Mouse (Mus musculus): ENCODE results near the gene Ifna2. TPM values are rescaled to one million over a fixed set of nuclear protein-coding genes. Genes with fewer than 3 reads are reported as not detected.

The Ifna2 gene
- polyA plus RNA-seq, 1 experiment from 2014 or later, result not detected

GRCm38 (mm10) chr4:88681353-88681752 lies 2.4 kb downstream of the Ifna2 start:
- Histone ChIP-seq H3K27ac (ENCODE audit: low read length) (no peak overlapping the region), H3K4me3 (ENCODE audit: low read length) (no peak overlapping the region), H3K4me2 (ENCODE audit: low read depth, low read length) (no peak overlapping the region), H3K9me3 (ENCODE audit: control insufficient read depth, low read length) (no peaks in the 10 kb centered on the region), H3K9ac (ENCODE audit: low read length) (no peak overlapping the region), H3K27me3 (ENCODE audit: control insufficient read depth, insufficient read depth, low read depth, low read length) (no peaks in the 10 kb centered on the region), H3K4me1 (replicated peaks; ENCODE audit: control insufficient read depth, insufficient read depth, low read length) (no peaks in the 10 kb centered on the region), H3K36me3 (ENCODE audit: control insufficient read depth, insufficient read depth, low read length) (no peaks in the 10 kb centered on the region)
- no peak for ATAC-seq (ENCODE audit: low read depth)
- 35% methylated on average over 3 of the region's 3 CpGs for WGBS

DNA sequence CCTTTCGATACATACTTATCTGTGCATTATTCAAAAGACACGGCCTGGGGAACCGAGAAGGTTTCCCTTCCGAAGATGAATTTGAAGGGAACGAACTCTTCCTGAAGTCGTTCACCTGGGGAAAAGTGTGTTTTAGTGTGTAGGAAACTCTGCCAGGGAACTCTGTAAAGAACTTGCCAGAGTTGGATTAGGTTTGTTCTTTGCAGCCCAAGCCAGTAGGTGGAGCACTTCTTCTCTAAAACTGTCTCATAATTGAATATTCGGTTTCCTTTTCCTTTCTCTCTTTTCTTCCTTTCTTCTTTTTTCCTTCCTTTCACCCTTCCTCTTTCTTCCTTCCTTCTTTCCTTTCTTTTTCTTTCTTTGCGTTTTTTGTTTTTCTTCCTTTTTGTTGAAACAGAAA lies 3.4 kb downstream of the Ifna2 start:
- Histone ChIP-seq H3K4me2 (ENCODE audit: low read depth, low read length) (no peak overlapping the region), H3K36me3 (ENCODE audit: control insufficient read depth, insufficient read depth, low read length) (no peaks in the 10 kb centered on the region), H3K4me1 (replicated peaks; ENCODE audit: control insufficient read depth, insufficient read depth, low read length) (no peaks in the 10 kb centered on the region), H3K9me3 (ENCODE audit: control insufficient read depth, low read length) (no peaks in the 10 kb centered on the region), H3K27ac (ENCODE audit: low read length) (no peak overlapping the region), H3K4me3 (ENCODE audit: low read length) (no peak overlapping the region), H3K27me3 (ENCODE audit: control insufficient read depth, insufficient read depth, low read depth, low read length) (no peaks in the 10 kb centered on the region), H3K9ac (ENCODE audit: low read length) (no peak overlapping the region)
- ATAC-seq (ENCODE audit: low read depth), result no peak
- WGBS, result 41% methylated on average over 8 of the region's 8 CpGs

GRCm38 (mm10) chr4:88676824-88677223 lies 6.9 kb downstream of the Ifna2 start, which contains the start of gene Ifna16:
TSS of gene Ifna16 (minus strand) at chr4:88676924.
- Histone ChIP-seq H3K9ac (ENCODE audit: low read length) (no peak within 1 kb of the TSS), H3K9me3 (ENCODE audit: control insufficient read depth, low read length) (no peaks in the 10 kb centered on the region), H3K4me3 (ENCODE audit: low read length) (no peak within 1 kb of the TSS), H3K27ac (ENCODE audit: low read length) (no peak within 1 kb of the TSS), H3K4me2 (ENCODE audit: low read depth, low read length) (no peak within 1 kb of the TSS), H3K36me3 (ENCODE audit: control insufficient read depth, insufficient read depth, low read length) (no peaks in the 10 kb centered on the region), H3K27me3 (ENCODE audit: control insufficient read depth, insufficient read depth, low read depth, low read length) (no peaks in the 10 kb centered on the region), H3K4me1 (replicated peaks; ENCODE audit: control insufficient read depth, insufficient read depth, low read length) (no peaks in the 10 kb centered on the region)
- 73% methylated on average over 1 of the region's 1 CpGs for WGBS
- ATAC-seq (ENCODE audit: low read depth), result no peak

GRCm38 (mm10) chr4:88655461-88655860 lies 28.3 kb downstream of the Ifna2 start:
- no peak for ATAC-seq (ENCODE audit: low read depth)
- no peaks in the 10 kb centered on the region for H3K4me1 ChIP-seq (replicated peaks; ENCODE audit: control insufficient read depth, insufficient read depth, low read length)

GRCm38 (mm10) chr4:88653644-88654043 lies 30.1 kb downstream of the Ifna2 start:
- H3K9me3 ChIP-seq (ENCODE audit: control insufficient read depth, low read length), result no peaks in the 10 kb centered on the region
- no peak overlapping the region for H3K4me3 ChIP-seq (ENCODE audit: low read length)
- no peak overlapping the region for H3K4me2 ChIP-seq (ENCODE audit: low read depth, low read length)
- H3K9ac ChIP-seq (ENCODE audit: low read length), result no peak overlapping the region
- no peak overlapping the region for H3K27ac ChIP-seq (ENCODE audit: low read length)
- WGBS, result 74% methylated on average over 3 of the region's 3 CpGs
- H3K27me3 ChIP-seq (ENCODE audit: control insufficient read depth, insufficient read depth, low read depth, low read length), result no peaks in the 10 kb centered on the region
- no peak for ATAC-seq (ENCODE audit: low read depth)
- H3K36me3 ChIP-seq (ENCODE audit: control insufficient read depth, insufficient read depth, low read length), result no peaks in the 10 kb centered on the region
- H3K4me1 ChIP-seq (replicated peaks; ENCODE audit: control insufficient read depth, insufficient read depth, low read length), result no peaks in the 10 kb centered on the region

More at GRCm38 (mm10) chr4:88655461-88655860, 28.3 kb downstream of the Ifna2 start:
- Histone ChIP-seq H3K27me3 (ENCODE audit: control insufficient read depth, insufficient read depth, low read depth, low read length) (no peaks in the 10 kb centered on the region), H3K4me3 (ENCODE audit: low read length) (no peak overlapping the region), H3K36me3 (ENCODE audit: control insufficient read depth, insufficient read depth, low read length) (no peaks in the 10 kb centered on the region), H3K27ac (ENCODE audit: low read length) (no peak overlapping the region), H3K4me2 (ENCODE audit: low read depth, low read length) (no peak overlapping the region), H3K9ac (ENCODE audit: low read length) (no peak overlapping the region), H3K9me3 (ENCODE audit: control insufficient read depth, low read length) (no peaks in the 10 kb centered on the region)
- 17% methylated on average over 1 of the region's 1 CpGs for WGBS

DNA sequence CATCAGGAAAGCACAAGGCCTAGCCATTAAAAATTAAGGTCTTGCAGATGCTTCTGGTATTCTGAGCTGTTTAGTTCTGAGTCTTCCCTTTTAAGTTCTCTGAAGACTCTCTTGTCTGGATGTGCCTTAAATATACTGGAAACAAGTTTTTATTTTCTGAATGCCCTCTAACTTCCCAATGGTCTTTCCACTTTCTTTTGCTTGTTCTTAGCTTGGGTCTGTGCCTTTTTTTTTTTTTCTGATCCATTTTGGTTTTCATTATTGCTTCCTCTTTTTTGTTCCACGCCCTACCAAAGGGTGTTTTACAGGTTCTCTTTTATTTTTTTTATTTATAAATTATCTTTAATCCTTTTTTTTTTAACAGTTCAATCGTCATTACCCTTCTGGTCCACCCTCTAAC lies 39.4 kb downstream of the Ifna2 start, which contains the start of gene Ifna13:
Gene Ifna13, minus strand, starts transcription at position 101 of the 400 bp plus-strand sequence.
- Histone ChIP-seq H3K36me3 (ENCODE audit: control insufficient read depth, insufficient read depth, low read length) (no peaks in the 10 kb centered on the region), H3K4me3 (ENCODE audit: low read length) (no peak within 1 kb of the TSS), H3K27me3 (ENCODE audit: control insufficient read depth, insufficient read depth, low read depth, low read length) (no peaks in the 10 kb centered on the region), H3K9ac (ENCODE audit: low read length) (no peak within 1 kb of the TSS), H3K27ac (ENCODE audit: low read length) (no peak within 1 kb of the TSS), H3K4me2 (ENCODE audit: low read depth, low read length) (no peak within 1 kb of the TSS), H3K9me3 (ENCODE audit: control insufficient read depth, low read length) (no peaks in the 10 kb centered on the region), H3K4me1 (replicated peaks; ENCODE audit: control insufficient read depth, insufficient read depth, low read length) (no peaks in the 10 kb centered on the region)
- ATAC-seq (ENCODE audit: low read depth), result no peak
- 51% methylated on average over 2 of the region's 2 CpGs for WGBS

DNA sequence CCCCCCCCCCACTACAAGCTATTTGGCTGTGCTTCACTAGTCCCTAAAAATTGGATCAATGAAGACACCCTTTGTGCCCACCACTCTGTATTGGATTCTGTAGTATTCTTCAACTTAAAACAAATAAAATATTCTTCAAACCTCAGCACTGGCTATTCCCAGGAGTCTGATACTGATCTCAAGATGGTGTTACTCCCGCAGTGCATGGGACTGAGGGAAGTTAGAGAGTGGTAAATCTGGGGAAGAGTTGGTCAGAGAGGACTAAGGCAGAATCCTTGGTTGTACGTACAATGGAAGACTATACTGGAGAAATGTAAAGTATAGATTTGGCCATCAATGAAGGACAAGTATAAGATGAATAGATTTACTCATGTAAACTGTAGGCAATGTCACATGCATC lies 41.2 kb downstream of the Ifna2 start:
- Histone ChIP-seq H3K27me3 (ENCODE audit: control insufficient read depth, insufficient read depth, low read depth, low read length) (no peaks in the 10 kb centered on the region), H3K9ac (ENCODE audit: low read length) (no peak overlapping the region), H3K4me1 (replicated peaks; ENCODE audit: control insufficient read depth, insufficient read depth, low read length) (no peaks in the 10 kb centered on the region), H3K27ac (ENCODE audit: low read length) (no peak overlapping the region), H3K9me3 (ENCODE audit: control insufficient read depth, low read length) (no peaks in the 10 kb centered on the region), H3K36me3 (ENCODE audit: control insufficient read depth, insufficient read depth, low read length) (no peaks in the 10 kb centered on the region), H3K4me2 (ENCODE audit: low read depth, low read length) (no peak overlapping the region), H3K4me3 (ENCODE audit: low read length) (no peak overlapping the region)
- ATAC-seq (ENCODE audit: low read depth), result no peak
- WGBS, result 15% methylated on average over 2 of the region's 2 CpGs

DNA sequence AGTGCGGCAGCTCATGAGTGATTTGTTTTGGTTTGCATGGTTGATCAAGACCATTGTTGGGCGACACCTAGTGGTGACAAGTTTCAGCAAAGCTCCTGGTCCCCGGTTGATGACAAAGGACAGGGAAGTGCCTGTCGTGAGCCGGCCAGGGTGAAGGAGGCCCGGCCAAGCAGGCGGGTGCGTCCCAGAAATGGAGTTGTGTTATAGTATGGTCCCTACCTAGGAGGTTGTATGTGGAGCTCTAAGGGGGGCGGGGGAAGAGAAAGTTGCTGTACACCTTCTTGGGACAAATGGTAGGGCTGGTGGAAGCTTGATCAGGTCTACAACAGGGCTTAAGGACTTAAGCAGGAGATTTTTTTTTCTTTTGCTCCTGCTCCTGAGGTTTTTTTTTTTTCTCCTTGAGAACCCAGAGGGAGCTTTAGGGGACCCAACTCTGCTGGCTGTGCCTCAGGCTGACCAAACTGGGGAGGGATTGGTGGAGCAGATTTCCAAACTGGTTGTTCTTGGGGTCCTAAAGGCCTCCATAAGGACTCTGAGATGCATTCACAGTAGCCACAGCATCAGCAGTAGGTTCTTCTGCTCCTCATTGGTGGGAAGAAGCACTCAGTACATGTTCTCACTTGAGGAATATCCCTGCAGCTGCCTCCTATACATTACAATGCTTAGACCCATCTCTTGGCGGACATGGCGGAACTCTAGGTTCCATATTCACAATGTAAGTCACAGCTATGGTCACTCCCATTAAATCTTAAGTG lies 42.5 kb downstream of the Ifna2 start:
- Histone ChIP-seq H3K4me1 (replicated peaks; ENCODE audit: control insufficient read depth, insufficient read depth, low read length) (no peaks in the 10 kb centered on the region), H3K27me3 (ENCODE audit: control insufficient read depth, insufficient read depth, low read depth, low read length) (no peaks in the 10 kb centered on the region), H3K9me3 (ENCODE audit: control insufficient read depth, low read length) (no peaks in the 10 kb centered on the region), H3K36me3 (ENCODE audit: control insufficient read depth, insufficient read depth, low read length) (no peaks in the 10 kb centered on the region), H3K4me3 (ENCODE audit: low read length) (peak overlapping the region; percentile 58), H3K4me2 (ENCODE audit: low read depth, low read length) (peak overlapping the region; percentile 65), H3K27ac (ENCODE audit: low read length) (no peak overlapping the region; the same call in 1 of the 2 replicates), H3K9ac (ENCODE audit: low read length) (peak overlapping the region; percentile 53)
- peak; percentile 96 for ATAC-seq (ENCODE audit: low read depth)
- 8% methylated on average over 11 of the region's 11 CpGs for WGBS

- no peak overlapping the region for H3K27ac ChIP-seq (ENCODE audit: low read length)
- no peaks in the 10 kb centered on the region for H3K9me3 ChIP-seq (ENCODE audit: control insufficient read depth, low read length)
- 50% methylated on average over 8 of the region's 8 CpGs for WGBS
- peak overlapping the region; percentile 53 for H3K9ac ChIP-seq (ENCODE audit: low read length)
- peak overlapping the region; percentile 65 for H3K4me2 ChIP-seq (ENCODE audit: low read depth, low read length)
- no peak for ATAC-seq (ENCODE audit: low read depth)
- H3K36me3 ChIP-seq (ENCODE audit: control insufficient read depth, insufficient read depth, low read length), result no peaks in the 10 kb centered on the region
- H3K4me1 ChIP-seq (replicated peaks; ENCODE audit: control insufficient read depth, insufficient read depth, low read length), result no peaks in the 10 kb centered on the region
- peak overlapping the region; percentile 58 for H3K4me3 ChIP-seq (ENCODE audit: low read length)
- H3K27me3 ChIP-seq (ENCODE audit: control insufficient read depth, insufficient read depth, low read depth, low read length), result no peaks in the 10 kb centered on the region
These were observed 43.0 kb downstream of the Ifna2 start for GRCm38 (mm10) chr4:88640704-88641076.
